Mouse (Mus musculus) small intestine, adult 2 months (tissue): Measurements from ENCODE around the gene Tmem63a. TPM values are rescaled to one million over a fixed set of nuclear protein-coding genes. Genes with fewer than 3 reads are reported as not detected.
"Not testable (repeated sequence)": the region's sequence is repeated elsewhere in the genome, so short reads cannot be mapped to it uniquely, and the experiment has no call there.

Experiments used
- H3K27ac ChIP-seq: fragments of 200-500 bp; 2 replicates; pipeline ENCODE4 v1.5.1; 2012; ENCODE audit warnings: low read depth, low read length, control low read depth, inconsistent platforms; ENCODE audit not compliant: insufficient read depth
- H3K27me3 ChIP-seq: fragments of 200-500 bp; 2 replicates; pipeline ENCODE4 v1.6.1; 2012; ENCODE audit warnings: mild to moderate bottlenecking, moderate library complexity, low read length, inconsistent platforms; ENCODE audit not compliant: control insufficient read depth, insufficient read depth
- H3K36me3 ChIP-seq: fragments of 200-500 bp; 2 replicates; pipeline ENCODE4 v1.6.1; 2012; ENCODE audit warnings: mild to moderate bottlenecking, low read length, control low read depth, inconsistent platforms; ENCODE audit not compliant: control insufficient read depth, insufficient read depth
- H3K4me1 ChIP-seq: fragments of 200-500 bp; 2 replicates; pipeline ENCODE4 v1.6.1; 2012; ENCODE audit warnings: low read length, inconsistent platforms, mixed read lengths; ENCODE audit not compliant: control insufficient read depth, insufficient read depth, insufficient read length
- H3K4me3 ChIP-seq: fragments of 200-500 bp; 2 replicates; pipeline ENCODE4 v1.5.1; 2012; ENCODE audit warnings: low read depth, mild to moderate bottlenecking, control low read depth, inconsistent platforms, low read length, moderate library complexity
- CTCF ChIP-seq: fragments of 200-500 bp; IDR thresholded peaks from 2 replicates; pipeline ENCODE4 v1.5.1; 2012; ENCODE audit warnings: low read depth, mild to moderate bottlenecking, control low read depth, inconsistent platforms, low read length, moderate library complexity, mixed read lengths; ENCODE audit not compliant: insufficient replicate concordance, insufficient read length; ENCODE audit errors: extremely low read depth
- POLR2A ChIP-seq: fragments of 200-500 bp; IDR thresholded peaks from 2 replicates; pipeline ENCODE4 v1.6.1; 2012; ENCODE audit warnings: low read depth, mild to moderate bottlenecking, control low read depth, inconsistent platforms, low read length, moderate library complexity
- WGBS: fragments of 180-500 bp; shearing (Covaris S2); methylation state at CpG from one replicate; pipeline ENCODE4 v1.1.7; 2018; 5-methylcytosine and 5-hydroxymethylcytosine counted together
- polyA plus RNA-seq: library from polyadenylated mRNA; depleted of rRNA; stranded (reverse); fragments of >200 nt; gene quantifications from 2 replicates; pipeline ENCODE4 v1.2.3, GENCODE M21; 2012

The Tmem63a gene
- polyA plus RNA-seq, 1 experiment: 23.5 TPM

DNA sequence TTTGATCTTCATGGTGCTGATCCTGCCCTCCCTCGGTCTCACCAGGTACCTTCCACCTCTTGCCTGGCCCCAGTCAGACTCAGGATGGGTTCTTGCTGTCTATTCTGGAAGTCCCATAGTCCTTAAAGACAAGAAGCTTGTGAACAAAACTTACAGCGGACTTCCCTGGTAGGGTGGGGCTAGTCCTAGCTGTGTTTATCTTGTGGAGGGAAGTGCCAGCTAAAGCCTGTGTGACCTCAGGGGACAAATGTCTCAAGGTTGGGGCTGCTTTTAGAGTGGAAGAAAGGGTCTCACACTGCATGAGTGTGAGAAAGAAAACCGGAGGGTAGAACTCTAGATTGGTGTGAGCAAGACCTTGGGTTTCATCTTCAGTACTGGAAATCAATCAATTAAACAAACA lies 23.6 kb downstream of the Tmem63a start:
- TF ChIP-seq CTCF (no peak), POLR2A (no peak)
- no peaks in the 10 kb centered on the region for H3K4me1 ChIP-seq
- H3K36me3 ChIP-seq: peaks cover 60% of the 10 kb centered on the region
- H3K4me3 ChIP-seq: no peak overlapping the region
- H3K27me3 ChIP-seq: no peaks in the 10 kb centered on the region
- WGBS: 85% methylated on average over 3 of the region's 3 CpGs
- no peak overlapping the region for H3K27ac ChIP-seq

DNA sequence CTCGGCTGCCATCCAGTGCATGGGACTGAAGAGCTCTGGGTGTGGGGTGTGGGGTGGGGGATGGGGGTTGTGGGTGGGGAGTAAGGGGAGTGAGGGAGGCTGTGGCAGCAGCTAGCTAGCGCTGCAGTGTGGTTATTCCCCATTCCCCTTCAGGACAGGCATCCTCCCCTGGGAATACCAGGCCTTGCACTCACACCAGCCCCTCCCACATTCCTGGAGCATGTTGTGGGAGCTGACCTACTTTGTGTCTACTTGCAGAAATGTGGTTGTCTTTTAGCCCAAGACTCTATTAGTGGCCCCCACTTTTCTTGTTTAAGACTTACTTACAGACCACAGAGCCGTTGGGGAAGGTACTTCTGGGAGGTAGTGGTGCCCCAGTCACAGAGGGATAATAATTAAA lies 24.4 kb downstream of the Tmem63a start:
- 74% methylated on average over 3 of the region's 3 CpGs for WGBS
- peaks cover 57% of the 10 kb centered on the region for H3K36me3 ChIP-seq
- H3K27ac ChIP-seq: no peak overlapping the region
- H3K4me3 ChIP-seq: no peak overlapping the region
- H3K27me3 ChIP-seq: no peaks in the 10 kb centered on the region
- TF ChIP-seq CTCF (no peak), POLR2A (no peak)
- H3K4me1 ChIP-seq: no peaks in the 10 kb centered on the region

DNA sequence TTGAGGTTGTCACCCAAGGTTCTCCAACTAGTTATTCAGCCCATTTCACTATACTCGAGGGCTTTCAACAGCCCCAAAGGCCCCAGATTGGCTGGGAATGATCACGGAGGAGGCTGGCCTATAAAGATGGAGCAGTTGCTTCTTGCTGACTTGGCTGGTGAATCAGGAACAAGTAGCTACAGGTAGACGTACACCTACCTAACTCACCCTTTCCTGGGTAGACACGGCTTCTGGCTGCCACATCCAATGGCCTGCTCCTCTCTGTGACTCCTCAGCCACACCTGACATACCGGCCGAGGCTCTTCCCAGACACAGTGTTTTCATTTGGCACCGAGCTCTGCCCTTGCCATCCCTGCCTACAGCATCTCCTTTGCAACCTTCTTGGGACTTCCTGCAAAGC lies 25.1 kb downstream of the Tmem63a start:
- Histone ChIP-seq H3K36me3 (peaks cover 55% of the 10 kb centered on the region), H3K27ac (no peak overlapping the region), H3K4me1 (no peaks in the 10 kb centered on the region), H3K27me3 (no peaks in the 10 kb centered on the region), H3K4me3 (no peak overlapping the region)
- no peak for TF ChIP-seq CTCF
- TF ChIP-seq POLR2A: no peak
- WGBS: 84% methylated on average over 7 of the region's 7 CpGs

DNA sequence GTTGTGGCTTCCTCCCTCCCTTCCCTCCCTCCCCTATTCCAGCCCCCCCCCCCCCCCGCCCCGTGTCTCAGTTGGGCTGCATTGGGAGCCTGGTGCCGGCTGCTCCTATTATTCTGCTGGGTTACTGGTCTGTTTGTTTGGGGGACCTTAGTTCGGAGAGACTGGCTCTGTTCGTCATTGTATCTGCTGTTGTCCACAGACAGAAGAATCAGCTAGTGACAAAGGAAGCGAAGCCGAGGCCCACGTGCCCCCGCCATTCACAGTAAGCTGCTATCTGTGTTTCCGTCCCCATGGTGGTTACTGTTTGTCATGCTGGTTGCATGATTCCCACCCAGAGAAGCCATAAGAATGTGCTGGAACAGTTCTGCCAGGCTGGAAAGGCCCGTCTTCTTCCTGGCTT lies 30.8 kb downstream of the Tmem63a start:
- no peak overlapping the region for H3K4me3 ChIP-seq
- no peaks in the 10 kb centered on the region for H3K4me1 ChIP-seq
- WGBS: 91% methylated on average over 11 of the region's 11 CpGs

DNA sequence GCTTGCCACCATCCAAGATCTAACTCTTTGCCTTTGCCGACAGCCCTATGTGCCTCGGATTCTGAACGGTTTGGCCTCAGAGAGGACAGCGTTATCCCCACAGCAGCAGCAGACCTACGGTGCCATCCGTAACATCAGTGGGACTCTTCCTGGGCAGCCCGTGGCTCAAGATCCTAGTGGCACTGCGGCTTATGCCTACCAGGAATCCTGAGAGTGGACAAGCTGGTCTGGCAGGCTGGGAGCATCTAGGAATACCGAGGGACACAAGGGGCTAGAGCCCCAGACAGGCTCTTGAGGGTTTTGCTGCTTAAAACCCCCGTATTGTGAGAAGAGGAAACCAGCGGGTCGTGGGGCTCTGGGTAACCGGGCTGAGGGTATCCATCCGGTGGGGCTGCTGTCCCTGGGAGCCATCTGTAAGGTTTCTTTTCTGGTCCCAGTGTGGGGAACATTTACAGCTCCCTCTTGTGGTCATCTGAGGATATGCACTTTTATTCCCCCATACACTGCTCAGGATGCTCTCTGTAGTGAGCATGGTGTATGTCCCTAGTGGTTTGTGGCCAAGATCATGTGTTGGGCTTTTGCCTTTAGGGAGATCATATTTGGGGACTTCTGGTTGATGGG lies 32.1 kb downstream of the Tmem63a start:
- H3K4me1 ChIP-seq: no peaks in the 10 kb centered on the region
- 66% methylated on average over 14 of the region's 14 CpGs for WGBS
- peak; percentile 75; the same call in 1 of the 2 replicates for TF ChIP-seq CTCF
- no peak for TF ChIP-seq POLR2A
- no peak overlapping the region for H3K27ac ChIP-seq
- no peaks in the 10 kb centered on the region for H3K27me3 ChIP-seq
- H3K36me3 ChIP-seq: peaks cover 19% of the 10 kb centered on the region
- no peak overlapping the region for H3K4me3 ChIP-seq

More for the DNA sequence above, 30.8 kb downstream of the Tmem63a start:
- Histone ChIP-seq H3K36me3 (peaks cover 28% of the 10 kb centered on the region), H3K27ac (no peak overlapping the region), H3K27me3 (no peaks in the 10 kb centered on the region)
- no peak for TF ChIP-seq POLR2A
- TF ChIP-seq CTCF: no peak

DNA sequence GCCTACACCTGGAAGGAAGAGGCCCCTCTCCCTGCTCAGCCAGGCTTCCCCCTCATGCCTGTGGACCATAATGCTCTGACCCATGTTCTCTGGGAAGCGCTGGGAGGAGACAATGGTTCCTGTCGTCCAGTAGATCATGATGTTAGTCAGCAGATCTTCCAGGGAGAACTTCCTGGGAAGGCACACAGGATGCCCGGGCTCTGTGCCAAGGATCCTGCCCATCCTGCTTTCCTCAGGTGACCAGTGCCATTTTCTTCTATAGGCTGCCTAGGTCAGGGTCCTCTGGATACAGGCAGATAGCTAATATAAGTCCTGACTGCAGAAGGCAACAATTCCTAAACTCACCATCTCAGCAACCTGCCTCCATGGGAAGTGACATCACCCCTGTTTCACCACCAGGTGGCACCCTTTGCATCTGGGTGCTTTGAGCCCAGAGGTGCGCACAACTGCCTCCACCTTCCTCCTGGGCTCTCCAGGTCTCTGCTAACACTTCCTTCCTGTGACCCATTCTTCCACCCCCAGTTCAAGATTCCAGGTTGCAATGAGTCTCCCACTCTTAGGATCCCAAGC lies 34.1 kb downstream of the Tmem63a start:
- Histone ChIP-seq H3K27me3 (no peaks in the 10 kb centered on the region), H3K27ac (no peak overlapping the region), H3K4me1 (peaks cover 3% of the 10 kb centered on the region; the same call in 1 of the 2 replicates), H3K36me3 (peaks cover 7% of the 10 kb centered on the region; the same call in 1 of the 2 replicates), H3K4me3 (no peak overlapping the region)
- no peak for TF ChIP-seq POLR2A
- TF ChIP-seq CTCF: peak; percentile 84
- WGBS: 65% methylated on average over 4 of the region's 4 CpGs

DNA sequence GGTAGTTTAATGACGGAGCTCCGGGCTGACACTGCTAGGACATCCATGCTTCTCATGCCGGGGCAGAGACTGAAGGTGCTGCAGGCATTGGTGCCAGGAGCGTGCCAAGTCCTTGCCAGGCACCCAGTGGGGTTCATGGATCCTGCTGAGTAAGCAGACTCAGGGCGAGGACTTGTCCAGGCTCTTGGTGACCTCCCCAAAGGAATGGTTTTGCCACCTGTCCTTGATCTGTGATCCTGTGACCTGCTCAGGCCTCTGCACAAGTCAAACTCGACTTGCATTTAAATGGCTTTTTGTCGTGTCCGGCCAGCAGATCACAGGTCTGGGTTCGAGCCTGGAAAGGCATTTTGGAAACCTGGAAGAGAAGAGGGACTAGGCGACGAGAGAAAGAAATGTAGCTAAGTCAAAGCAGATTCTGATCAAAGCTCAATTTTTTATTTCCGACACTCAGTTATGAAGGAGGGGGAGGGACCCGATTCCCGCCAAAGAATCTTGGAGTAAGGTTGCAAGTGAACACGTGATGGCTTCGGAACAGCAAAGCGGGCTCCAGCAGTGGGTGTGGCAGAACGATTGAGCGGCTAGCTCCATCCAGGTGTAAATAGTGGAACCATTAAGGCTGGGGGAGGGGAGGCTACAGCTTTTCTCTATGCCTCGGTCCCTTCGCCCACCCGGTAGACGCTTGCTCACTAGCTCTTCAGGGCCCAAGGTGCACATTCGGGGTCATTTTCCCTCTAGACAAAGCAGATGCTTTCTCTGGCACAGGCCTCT lies 37.5 kb downstream of the Tmem63a start:
- no peak overlapping the region for H3K4me3 ChIP-seq
- no peaks in the 10 kb centered on the region for H3K27me3 ChIP-seq
- TF ChIP-seq POLR2A (no peak), CTCF (no peak)
- 78% methylated on average over 24 of the region's 24 CpGs for WGBS
- H3K4me1 ChIP-seq: peaks cover 7% of the 10 kb centered on the region; the same call in 1 of the 2 replicates
- H3K27ac ChIP-seq: no peak overlapping the region
- H3K36me3 ChIP-seq: no peaks in the 10 kb centered on the region; the same call in 1 of the 2 replicates

DNA sequence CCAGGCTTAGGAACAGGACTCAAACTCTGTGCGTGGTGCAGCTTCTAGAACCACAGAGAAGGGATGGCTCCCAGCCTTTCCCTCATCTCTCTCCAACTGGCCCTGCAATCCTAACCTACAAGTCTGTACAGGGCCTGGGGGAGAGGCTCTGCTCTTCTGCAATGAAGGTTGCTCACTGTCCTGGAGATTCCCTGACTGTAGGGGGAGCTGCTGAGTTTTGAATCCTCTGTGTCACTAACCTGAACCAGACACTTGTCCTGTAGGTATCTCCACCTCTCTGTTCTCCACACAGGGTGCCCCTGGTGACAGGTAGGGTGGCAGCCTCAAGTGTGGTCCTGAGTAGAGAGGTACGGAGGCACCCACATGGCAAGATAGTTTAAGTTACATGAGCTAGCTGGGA lies 38.3 kb downstream of the Tmem63a start:
- no peak overlapping the region for H3K27ac ChIP-seq
- TF ChIP-seq POLR2A (no peak), CTCF (peak; percentile 13; the same call in 1 of the 2 replicates)
- 71% methylated on average over 2 of the region's 2 CpGs for WGBS

DNA sequence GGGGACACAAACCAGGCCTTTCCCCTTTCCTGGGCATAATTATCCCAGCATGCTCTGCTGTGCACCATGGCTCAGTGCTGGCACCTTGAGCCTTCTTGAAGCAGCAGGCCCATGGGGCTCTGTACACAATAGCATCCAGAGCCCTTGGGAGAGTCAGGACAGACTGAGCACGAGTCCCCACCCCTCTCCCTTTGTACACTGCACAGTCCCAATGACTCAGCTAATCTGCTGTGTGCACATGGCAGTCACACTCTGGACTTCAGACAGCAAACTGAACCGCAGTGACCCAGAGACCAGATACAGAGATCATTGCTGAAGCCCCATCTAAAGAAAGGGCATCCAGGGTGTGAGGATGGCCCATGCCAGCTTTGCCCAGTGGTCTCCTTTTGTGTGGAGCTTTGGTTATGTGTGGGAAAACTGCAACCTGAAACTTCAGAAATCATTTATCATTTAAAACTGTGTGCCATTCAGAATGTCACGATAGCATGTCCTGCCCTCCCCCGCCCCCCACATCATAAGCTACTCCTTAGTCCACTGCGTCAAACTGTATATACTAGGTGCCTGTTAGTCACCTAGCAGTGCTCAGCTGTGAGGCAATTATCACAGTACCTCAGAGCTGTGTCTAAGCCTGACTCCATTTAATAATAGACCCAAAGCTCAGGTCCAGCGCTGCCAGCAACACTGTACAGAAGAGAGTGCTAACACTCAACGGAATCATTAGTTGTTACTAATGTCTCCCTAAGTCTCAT lies 39.3 kb downstream of the Tmem63a start:
- WGBS: 66% methylated on average over 7 of the region's 7 CpGs
- H3K36me3 ChIP-seq, H3K4me3 ChIP-seq, H3K4me1 ChIP-seq, H3K27ac ChIP-seq, H3K27me3 ChIP-seq: not testable (repeated sequence)

More for the DNA sequence above, 38.3 kb downstream of the Tmem63a start:
- Histone ChIP-seq H3K4me1 (peaks cover 7% of the 10 kb centered on the region; the same call in 1 of the 2 replicates), H3K4me3 (no peak overlapping the region), H3K36me3 (no peaks in the 10 kb centered on the region), H3K27me3 (no peaks in the 10 kb centered on the region)
